Mouse (Mus musculus) neural tube, embryonic 12.5 days (tissue): ENCODE results near the gene Olfr1134. TPM values are rescaled to one million over a fixed set of nuclear protein-coding genes. Genes with fewer than 3 reads are reported as not detected.
"Not testable (repeated sequence)": the region's sequence is repeated elsewhere in the genome, so short reads cannot be mapped to it uniquely, and the experiment has no call there.

Source experiments
- ATAC-seq: fragments of 200-750 bp; cut with Nextera tagmentation; 2 replicates; pipeline ENCODE4 v1.8.0; 2017; ENCODE audit warnings: low read depth, mild to moderate bottlenecking, moderate TSS enrichment, moderate library complexity; ENCODE audit not compliant: low FRiP score
- H3K27ac ChIP-seq: fragments of 300-500 bp; sonication (generic); 2 replicates; pipeline ENCODE4 v1.5.1; 2016
- H3K27me3 ChIP-seq: fragments of 300-500 bp; sonication (generic); replicated peaks from 2 replicates; pipeline ENCODE4 v1.6.1; 2016; ENCODE audit warnings: mild to moderate bottlenecking
- H3K36me3 ChIP-seq: fragments of 300-500 bp; sonication (generic); 2 replicates; pipeline ENCODE4 v1.6.1; 2016; ENCODE audit warnings: mild to moderate bottlenecking
- H3K4me1 ChIP-seq: fragments of 300-500 bp; sonication (generic); 2 replicates; pipeline ENCODE4 v1.6.1; 2016
- H3K4me2 ChIP-seq: fragments of 300-500 bp; sonication (generic); replicated peaks from 2 replicates; pipeline ENCODE4 v1.6.1; 2016; ENCODE audit warnings: mild to moderate bottlenecking
- H3K4me3 ChIP-seq: fragments of 300-500 bp; sonication (generic); 2 replicates; pipeline ENCODE4 v1.5.1; 2016
- H3K9ac ChIP-seq: fragments of 300-500 bp; sonication (generic); 2 replicates; pipeline ENCODE4 v1.6.1; 2016; ENCODE audit warnings: mild to moderate bottlenecking
- H3K9me3 ChIP-seq: fragments of 300-500 bp; sonication (generic); 2 replicates; pipeline ENCODE4 v1.6.1; 2016; ENCODE audit warnings: mild to moderate bottlenecking
- WGBS: fragments of 180-500 bp; shearing (Covaris S2); methylation state at CpG from one replicate; pipeline ENCODE4 v1.1.7; 2016; 5-methylcytosine and 5-hydroxymethylcytosine counted together
- polyA plus RNA-seq: library from polyadenylated mRNA; unstranded; fragments of >200 nt; fragmentation: Nextera tagmentation; extraction: Ambion mirVana; gene quantifications from 2 replicates; pipeline ENCODE4 v1.2.1, GENCODE M21; 2016

The Olfr1134 gene
- not detected in 2 replicates for polyA plus RNA-seq

DNA sequence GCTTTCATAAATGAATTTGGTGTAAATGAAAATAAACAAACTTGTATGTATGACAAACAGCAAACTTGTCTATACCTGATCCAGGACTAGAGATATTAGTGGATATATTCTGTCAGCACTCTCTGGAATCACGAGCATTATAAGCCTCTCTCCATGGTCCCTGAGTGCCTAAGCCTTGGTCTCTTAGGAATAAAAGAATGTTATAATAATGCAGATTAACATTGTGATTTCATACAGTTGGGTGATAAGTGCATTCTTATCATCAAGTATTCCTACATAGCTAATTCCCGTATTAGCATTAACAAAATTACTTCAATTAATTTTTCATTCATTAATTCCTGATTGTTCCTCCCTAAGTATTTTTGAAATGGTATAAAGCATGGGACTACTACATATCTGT is at the start of gene Olfr1134:
TSS of gene Olfr1134 (minus strand) at position 101 of the 400 bp plus-strand sequence.
- no peaks in the 10 kb centered on the region for H3K36me3 ChIP-seq
- H3K9ac ChIP-seq = no peak within 1 kb of the TSS
- H3K9me3 ChIP-seq = no peaks in the 10 kb centered on the region
- ATAC-seq = no peak
- H3K4me2 ChIP-seq = no peak within 1 kb of the TSS
- H3K4me1 ChIP-seq = no peaks in the 10 kb centered on the region
- H3K27me3 ChIP-seq = no peaks in the 10 kb centered on the region
- H3K4me3 ChIP-seq = no peak within 1 kb of the TSS
- WGBS = 86% methylated on average over 2 of the region's 2 CpGs
- H3K27ac ChIP-seq = no peak within 1 kb of the TSS

DNA sequence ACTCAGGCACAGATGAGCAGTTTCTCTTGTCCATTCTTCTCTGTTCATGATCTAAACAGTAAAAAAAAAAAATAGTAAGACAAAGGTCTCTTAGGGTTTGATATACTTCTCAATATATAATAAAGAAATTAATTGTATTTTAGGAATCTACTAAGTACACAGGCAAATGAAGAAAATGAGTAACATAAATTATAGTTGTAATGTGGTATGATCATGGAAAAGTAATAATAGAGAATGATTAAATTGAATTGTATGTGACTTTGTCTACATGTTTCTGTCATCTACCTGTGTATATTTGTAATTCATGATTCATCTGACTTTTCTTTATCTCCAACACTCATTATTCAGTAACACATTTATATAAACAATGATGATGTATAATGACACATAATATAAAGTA is 35.6 kb upstream of the Olfr1134 start, which contains the start of gene Olfr1136:
TSS of gene Olfr1136 (minus strand) at position 101 of the 400 bp plus-strand sequence.
- Histone ChIP-seq H3K36me3 (no peaks in the 10 kb centered on the region), H3K4me1 (no peaks in the 10 kb centered on the region), H3K27ac (no peak within 1 kb of the TSS), H3K9me3 (no peaks in the 10 kb centered on the region), H3K27me3 (no peaks in the 10 kb centered on the region), H3K9ac (no peak within 1 kb of the TSS), H3K4me3 (no peak within 1 kb of the TSS), H3K4me2 (no peak within 1 kb of the TSS)
- no peak for ATAC-seq

DNA sequence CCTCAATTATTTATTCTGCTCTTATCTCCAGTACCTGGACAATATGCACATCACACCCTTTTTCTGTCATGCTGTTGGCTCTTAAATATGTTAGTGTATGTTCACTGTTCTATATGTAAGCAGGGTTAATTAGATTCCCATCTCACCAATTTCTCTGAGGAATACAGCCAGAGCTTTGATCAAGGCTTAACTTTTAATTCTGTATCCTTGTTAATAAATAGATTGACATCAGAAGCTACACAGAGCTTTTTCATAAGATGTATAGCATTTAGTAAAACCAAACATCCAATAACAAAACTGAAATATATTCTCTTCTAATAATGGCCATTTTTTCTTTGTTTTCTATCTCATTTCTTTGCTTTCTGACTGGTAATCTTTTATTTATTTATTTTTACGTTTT is 15.3 kb upstream of the Olfr1134 start, which contains the start of gene Olfr1135:
TSS of gene Olfr1135 (minus strand) at position 101 of the 400 bp plus-strand sequence.
- no peak within 1 kb of the TSS for H3K9ac ChIP-seq

DNA sequence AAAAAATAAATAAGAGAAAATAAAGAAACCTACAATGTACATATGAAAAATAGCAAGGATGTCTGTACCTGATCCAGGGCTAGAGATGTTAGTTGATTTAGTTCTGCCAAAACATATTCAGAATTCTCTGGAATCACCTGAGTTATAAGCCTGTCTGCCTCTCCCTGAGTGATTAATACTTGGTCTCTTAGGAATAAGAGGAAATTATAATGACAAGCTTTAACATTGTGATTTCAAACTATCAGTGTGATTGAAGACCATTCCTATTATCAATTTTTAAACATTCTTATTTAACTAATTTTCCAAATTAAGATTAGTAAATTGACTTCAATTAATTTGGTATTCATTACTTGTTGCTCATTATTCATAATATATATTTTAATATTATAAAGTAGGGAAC is 11.0 kb downstream of the Olfr1134 start, which contains the start of gene Olfr1133:
TSS of gene Olfr1133 (minus strand) at position 101 of the 400 bp plus-strand sequence.
- Histone ChIP-seq H3K4me2 (no peak within 1 kb of the TSS), H3K4me3 (no peak within 1 kb of the TSS), H3K27ac (no peak within 1 kb of the TSS), H3K4me1 (no peaks in the 10 kb centered on the region), H3K9ac (no peak within 1 kb of the TSS), H3K9me3 (no peaks in the 10 kb centered on the region), H3K27me3 (no peaks in the 10 kb centered on the region), H3K36me3 (no peaks in the 10 kb centered on the region)
- no peak for ATAC-seq

More for the DNA sequence above, 15.3 kb upstream of the Olfr1134 start, which contains the start of gene Olfr1135:
- Histone ChIP-seq H3K36me3 (no peaks in the 10 kb centered on the region), H3K4me2 (no peak within 1 kb of the TSS), H3K27me3 (no peaks in the 10 kb centered on the region), H3K4me3 (no peak within 1 kb of the TSS), H3K9me3 (no peaks in the 10 kb centered on the region), H3K27ac (no peak within 1 kb of the TSS), H3K4me1 (no peaks in the 10 kb centered on the region)
- 24% methylated on average over 1 of the region's 1 CpGs for WGBS
- ATAC-seq = no peak

DNA sequence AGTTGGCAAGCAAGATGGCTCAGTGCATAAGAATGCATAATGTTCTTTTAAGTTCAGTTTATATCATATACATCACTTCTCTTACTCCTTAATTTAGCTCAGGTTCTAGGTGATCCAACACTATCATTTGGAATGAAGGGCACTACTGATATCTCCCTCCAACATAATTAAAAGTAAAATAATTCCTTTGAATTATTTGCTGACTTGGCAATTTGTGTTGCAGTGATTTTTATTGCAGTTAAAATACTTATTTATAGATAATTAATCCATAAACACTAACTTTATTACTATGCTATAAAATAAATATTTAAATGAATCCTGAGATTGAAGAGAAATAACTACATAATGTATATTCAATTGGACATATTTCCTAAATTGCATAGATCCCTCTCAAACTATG is 15.8 kb downstream of the Olfr1134 start:
- H3K36me3 ChIP-seq = no peaks in the 10 kb centered on the region
- H3K4me3 ChIP-seq = no peak overlapping the region
- no peaks in the 10 kb centered on the region for H3K27me3 ChIP-seq
- H3K4me1 ChIP-seq = no peaks in the 10 kb centered on the region
- H3K4me2 ChIP-seq = no peak overlapping the region
- no peaks in the 10 kb centered on the region for H3K9me3 ChIP-seq
- no peak overlapping the region for H3K9ac ChIP-seq
- no peak for ATAC-seq
- H3K27ac ChIP-seq = no peak overlapping the region

DNA sequence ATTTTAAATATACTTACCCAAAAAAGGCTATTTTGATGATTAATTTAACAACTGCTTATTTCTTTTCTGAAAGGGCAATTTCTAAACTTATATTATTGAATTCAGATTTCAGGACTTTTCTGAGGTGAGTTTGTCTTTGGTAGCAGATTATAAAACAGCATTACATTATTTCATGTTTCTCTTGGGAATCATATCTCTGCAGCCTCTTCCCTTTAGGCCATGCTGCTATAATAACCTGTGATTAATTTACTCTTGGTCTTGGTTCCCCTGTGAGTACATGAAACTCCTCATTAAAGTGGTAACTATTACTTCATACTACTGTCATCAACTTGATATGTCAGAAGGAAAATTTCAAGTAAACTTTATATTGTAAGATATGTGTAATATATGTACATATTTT is 20.8 kb downstream of the Olfr1134 start, which contains the start of gene Olfr1132:
TSS of gene Olfr1132 (minus strand) at position 101 of the 400 bp plus-strand sequence.
- H3K9me3 ChIP-seq = no peaks in the 10 kb centered on the region
- H3K27me3 ChIP-seq = no peaks in the 10 kb centered on the region
- H3K4me2 ChIP-seq = no peak within 1 kb of the TSS
- H3K9ac ChIP-seq = no peak within 1 kb of the TSS
- ATAC-seq = no peak
- no peaks in the 10 kb centered on the region for H3K4me1 ChIP-seq
- H3K36me3 ChIP-seq = no peaks in the 10 kb centered on the region
- H3K27ac ChIP-seq = no peak within 1 kb of the TSS
- H3K4me3 ChIP-seq = no peak within 1 kb of the TSS

DNA sequence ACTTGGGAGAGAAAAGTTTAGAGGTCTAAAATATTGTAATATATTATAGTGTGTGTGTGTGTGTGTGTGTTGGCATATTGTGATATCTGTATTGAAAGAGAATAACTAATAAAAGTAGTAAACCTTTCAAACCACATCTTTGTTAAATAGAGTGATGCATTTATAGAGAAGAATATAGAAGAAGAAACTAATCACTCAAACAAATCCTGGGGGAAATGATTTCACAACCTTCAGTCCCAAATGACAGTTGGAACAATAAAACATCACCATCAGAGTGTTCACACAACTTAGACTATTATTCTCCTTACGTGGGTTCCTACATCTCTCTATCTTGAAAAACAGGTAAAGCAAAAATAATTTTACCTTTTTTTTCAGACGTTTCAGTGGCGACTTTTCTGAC is 31.5 kb downstream of the Olfr1134 start, which contains the start of gene Olfr1131:
TSS of gene Olfr1131 (plus strand) at position 301 of the 400 bp plus-strand sequence.
- H3K9me3 ChIP-seq = no peaks in the 10 kb centered on the region
- no peak within 1 kb of the TSS for H3K27ac ChIP-seq
- no peaks in the 10 kb centered on the region for H3K4me1 ChIP-seq
- no peak within 1 kb of the TSS for H3K4me2 ChIP-seq
- no peak within 1 kb of the TSS for H3K9ac ChIP-seq
- no peak for ATAC-seq
- no peaks in the 10 kb centered on the region for H3K36me3 ChIP-seq
- 71% methylated on average over 3 of the region's 3 CpGs for WGBS
- H3K4me3 ChIP-seq = no peak within 1 kb of the TSS
- no peaks in the 10 kb centered on the region for H3K27me3 ChIP-seq

DNA sequence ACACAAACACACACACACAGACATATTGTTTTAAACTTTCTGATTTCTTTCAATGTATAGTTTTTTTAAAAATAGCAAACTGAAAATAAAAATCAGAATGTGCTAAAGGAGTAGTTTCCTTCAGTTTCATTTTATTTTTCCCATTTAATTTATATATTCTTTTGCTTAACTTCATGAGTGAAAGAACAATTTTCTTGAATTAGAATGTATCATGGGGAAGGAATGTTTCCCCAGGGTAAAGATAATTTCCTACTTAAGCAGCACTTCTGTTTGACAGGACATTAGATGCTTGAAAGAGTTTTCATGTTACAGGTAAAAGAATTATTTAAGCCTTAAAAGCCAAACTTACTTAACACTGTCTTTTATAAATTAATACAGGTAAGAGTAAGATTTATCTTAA is 52.3 kb downstream of the Olfr1134 start, which contains the start of gene Olfr1130:
TSS of gene Olfr1130 (plus strand) at position 301 of the 400 bp plus-strand sequence.
- H3K9me3 ChIP-seq, H3K4me2 ChIP-seq, ATAC-seq, H3K27me3 ChIP-seq, H3K36me3 ChIP-seq, H3K27ac ChIP-seq, H3K9ac ChIP-seq, H3K4me1 ChIP-seq, H3K4me3 ChIP-seq: not testable (repeated sequence)

Other genes starting within 250 kb of the Olfr1134 start
- not detected in 2 replicates for gene Olfr1123, start 241.8 kb downstream of the Olfr1134 start, polyA plus RNA-seq
- gene Olfr1124, start 228.2 kb downstream of the Olfr1134 start, polyA plus RNA-seq = 0.13 TPM in 2 replicates
- gene Olfr1126, start 204.5 kb downstream of the Olfr1134 start, polyA plus RNA-seq = not detected in 2 replicates
- gene Pramel7, start 161.4 kb downstream of the Olfr1134 start, polyA plus RNA-seq = not detected in 2 replicates
- gene Pramel6, start 151.9 kb downstream of the Olfr1134 start, polyA plus RNA-seq = not detected in 2 replicates
- not detected in 2 replicates for gene Olfr153, start 126.7 kb downstream of the Olfr1134 start, polyA plus RNA-seq
- not detected in 2 replicates for gene Olfr1128, start 112.9 kb downstream of the Olfr1134 start, polyA plus RNA-seq
- gene Olfr1129, start 84.6 kb downstream of the Olfr1134 start, polyA plus RNA-seq = not detected in 2 replicates
- not detected in 2 replicates for gene Olfr1130, start 52.2 kb downstream of the Olfr1134 start, polyA plus RNA-seq
- gene Olfr1131, start 31.4 kb downstream of the Olfr1134 start, polyA plus RNA-seq = not detected in 2 replicates
- not detected in 2 replicates for gene Olfr1132, start 20.9 kb downstream of the Olfr1134 start, polyA plus RNA-seq
- gene Olfr1133, start 11.1 kb downstream of the Olfr1134 start, polyA plus RNA-seq = not detected in 2 replicates
- gene Olfr1135, start 15.2 kb upstream of the Olfr1134 start, polyA plus RNA-seq = not detected in 2 replicates
- not detected in 2 replicates for gene Olfr1136, start 35.5 kb upstream of the Olfr1134 start, polyA plus RNA-seq
- not detected in 2 replicates for gene Olfr1137, start 54.7 kb upstream of the Olfr1134 start, polyA plus RNA-seq
- not detected in 2 replicates for gene Olfr1138, start 81.5 kb upstream of the Olfr1134 start, polyA plus RNA-seq
- gene Olfr1140, start 85.3 kb upstream of the Olfr1134 start, polyA plus RNA-seq = not detected in 2 replicates
- not detected in 2 replicates for gene Olfr1141, start 95.5 kb upstream of the Olfr1134 start, polyA plus RNA-seq
- gene Olfr152, start 121.0 kb upstream of the Olfr1134 start, polyA plus RNA-seq = not detected in 2 replicates
- not detected in 2 replicates for gene Olfr1143, start 142.1 kb upstream of the Olfr1134 start, polyA plus RNA-seq
- not detected in 2 replicates for gene Olfr1145, start 151.4 kb upstream of the Olfr1134 start, polyA plus RNA-seq
- gene Olfr1148, start 172.1 kb upstream of the Olfr1134 start, polyA plus RNA-seq = not detected in 2 replicates
- gene Olfr1150-ps1, start 185.5 kb upstream of the Olfr1134 start, polyA plus RNA-seq = not detected in 2 replicates
- gene Olfr1151, start 197.4 kb upstream of the Olfr1134 start, polyA plus RNA-seq = not detected in 2 replicates
- 0.03 TPM in 1 of 2 replicates, not detected in the other for gene Olfr1152, start 208.0 kb upstream of the Olfr1134 start, polyA plus RNA-seq
- not detected in 2 replicates for gene Olfr1153, start 236.5 kb upstream of the Olfr1134 start, polyA plus RNA-seq
- not detected in 2 replicates for gene Olfr1154, start 246.7 kb upstream of the Olfr1134 start, polyA plus RNA-seq